Mouse (Mus musculus): ENCODE measurements around the gene Set.
"Not testable (repeated sequence)": the region's sequence is repeated elsewhere in the genome, so short reads cannot be mapped to it uniquely, and the experiment has no call there.

The Set gene

GRCm38 (mm10) chr2:30057223-30057904 is at the start of gene Set:
TSS of gene Set (plus strand) at chr2:30057378.
- no peak for DNase-seq (ENCODE audit: low read depth in 2 of 2, low spot score in 2 of 2)

GRCm38 (mm10) chr2:30009101-30009500 is 48.1 kb upstream of the Set start:
- DNase-seq (ENCODE audit: low read depth in 2 of 2, low spot score in 2 of 2), result no peak

- no peak for DNase-seq (ENCODE audit: low read depth in 2 of 2, low spot score in 2 of 2)
These were observed 46.3 kb upstream of the Set start for GRCm38 (mm10) chr2:30010840-30011281.

GRCm38 (mm10) chr2:30014326-30014966 is 42.7 kb upstream of the Set start:
- no peak for DNase-seq (ENCODE audit: low read depth in 2 of 2, low spot score in 2 of 2)

GRCm38 (mm10) chr2:30025454-30025853 is 31.7 kb upstream of the Set start:
- no peak for DNase-seq (ENCODE audit: low read depth in 2 of 2, low spot score in 2 of 2)

GRCm38 (mm10) chr2:30026997-30027396 is 30.2 kb upstream of the Set start:
- no peak for DNase-seq (ENCODE audit: low read depth in 2 of 2, low spot score in 2 of 2)

- DNase-seq (ENCODE audit: low read depth in 2 of 2, low spot score in 2 of 2), result peak in 1 of 2 experiments; percentile 18
These were observed 24.8 kb upstream of the Set start for GRCm38 (mm10) chr2:30032244-30032846.

- DNase-seq (ENCODE audit: low read depth in 2 of 2, low spot score in 2 of 2), result no peak
These were observed 24.2 kb upstream of the Set start for GRCm38 (mm10) chr2:30032957-30033356.

GRCm38 (mm10) chr2:30037762-30038161 is 19.4 kb upstream of the Set start:
- no peak for DNase-seq (ENCODE audit: low read depth in 2 of 2, low spot score in 2 of 2)

GRCm38 (mm10) chr2:30038370-30038769 is 18.8 kb upstream of the Set start:
- no peak for DNase-seq (ENCODE audit: low read depth in 2 of 2, low spot score in 2 of 2)

- no peak for DNase-seq (ENCODE audit: low read depth in 2 of 2, low spot score in 2 of 2)
These were observed 17.5 kb upstream of the Set start for GRCm38 (mm10) chr2:30039687-30040086.

- peak; percentile 71 to 81 for DNase-seq (ENCODE audit: low read depth in 2 of 2, low spot score in 2 of 2)
These were observed 14.7 kb upstream of the Set start for GRCm38 (mm10) chr2:30042445-30042844.

- DNase-seq (ENCODE audit: low read depth in 2 of 2, low spot score in 2 of 2), result no peak
These were observed 12.6 kb upstream of the Set start for GRCm38 (mm10) chr2:30044550-30044949.

- no peak for DNase-seq (ENCODE audit: low read depth in 2 of 2, low spot score in 2 of 2)
These were observed 10.1 kb upstream of the Set start for GRCm38 (mm10) chr2:30047127-30047526.

- DNase-seq (ENCODE audit: low read depth in 2 of 2, low spot score in 2 of 2), result peak in 1 of 2 experiments; percentile 12
These were observed 9.1 kb upstream of the Set start for GRCm38 (mm10) chr2:30048101-30048501.

GRCm38 (mm10) chr2:30048699-30049388 is 8.3 kb upstream of the Set start, which contains the start of gene Wdr34:
TSS of gene Wdr34 (minus strand) at chr2:30048881.
- peak; percentile 96 to 99 for DNase-seq (ENCODE audit: low read depth in 2 of 2, low spot score in 2 of 2)

GRCm38 (mm10) chr2:30049831-30050230 is 7.3 kb upstream of the Set start:
- DNase-seq (ENCODE audit: low read depth in 2 of 2, low spot score in 2 of 2), result no peak

GRCm38 (mm10) chr2:30051992-30052761 is 5.0 kb upstream of the Set start:
- DNase-seq (ENCODE audit: low read depth in 2 of 2, low spot score in 2 of 2), result no peak

- not testable (repeated sequence) for DNase-seq (ENCODE audit: low read depth in 2 of 2, low spot score in 2 of 2)
These were observed 1.9 kb upstream of the Set start for GRCm38 (mm10) chr2:30055310-30055709.

- no peak for DNase-seq (ENCODE audit: low read depth in 2 of 2, low spot score in 2 of 2)
These were observed 442 bp upstream of the Set start for GRCm38 (mm10) chr2:30056736-30057135.

- DNase-seq (ENCODE audit: low read depth in 2 of 2, low spot score in 2 of 2), result no peak
These were observed 1.2 kb downstream of the Set start for GRCm38 (mm10) chr2:30058418-30058817.

Data from CD8-positive naive resting alpha-beta T cell, adult 2 months (primary cell).